Mouse (Mus musculus) erythroblast, embryonic 14.5 days (primary cell): ENCODE results near the gene BC048679.

Experiments used
- GATA1 ChIP-seq: IDR thresholded peaks from 2 replicates; pipeline ENCODE4 v1.6.1; 2012; ENCODE audit warnings: low read length, inconsistent platforms, mixed read lengths
- TAL1 ChIP-seq: IDR thresholded peaks from 3 replicates; pipeline ENCODE4 v1.6.1; 2012; ENCODE audit warnings: low read length, inconsistent platforms, mixed read lengths

GRCm38 (mm10) chr7:81501050-81501449 lies 3.0 kb upstream of the BC048679 start:
- TF ChIP-seq GATA1 (no peak), TAL1 (no peak)
